Mouse (Mus musculus) ovary, postnatal 36 days (tissue): ENCODE measurements around the gene Ptpn14.

ENCODE experiments used
- DNase-seq: peaks from one replicate; pipeline ENCODE4 v3.0.0; 2022; ENCODE audit warnings: low spot score, mixed read lengths

The Ptpn14 gene

GRCm38 (mm10) chr1:189772707-189773106, 44.6 kb downstream of the Ptpn14 start:
- DNase-seq: no peak

GRCm38 (mm10) chr1:189774778-189775177, 46.7 kb downstream of the Ptpn14 start:
- DNase-seq: no peak

GRCm38 (mm10) chr1:189777207-189777606, 49.1 kb downstream of the Ptpn14 start:
- DNase-seq: no peak

DNA sequence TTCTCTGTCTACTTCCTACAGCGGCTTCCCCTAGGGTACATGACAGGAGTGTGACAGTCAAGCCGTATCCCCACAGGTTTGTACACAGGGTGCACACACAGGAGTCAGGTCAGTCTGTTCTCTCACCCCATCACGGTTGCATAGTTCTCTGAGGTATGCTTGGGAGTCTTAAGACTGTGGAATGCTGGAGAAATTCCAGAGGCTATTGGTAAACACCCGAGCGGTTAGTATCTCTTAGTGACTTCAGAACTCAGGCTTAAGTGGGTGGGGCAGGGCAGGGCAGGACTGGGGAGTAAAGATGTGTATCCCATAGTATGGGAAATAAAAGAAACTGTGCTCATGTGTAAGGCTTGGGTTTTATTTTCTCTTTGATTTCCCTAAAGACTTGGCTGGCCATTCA, 50.3 kb downstream of the Ptpn14 start:
- no peak for DNase-seq

DNA sequence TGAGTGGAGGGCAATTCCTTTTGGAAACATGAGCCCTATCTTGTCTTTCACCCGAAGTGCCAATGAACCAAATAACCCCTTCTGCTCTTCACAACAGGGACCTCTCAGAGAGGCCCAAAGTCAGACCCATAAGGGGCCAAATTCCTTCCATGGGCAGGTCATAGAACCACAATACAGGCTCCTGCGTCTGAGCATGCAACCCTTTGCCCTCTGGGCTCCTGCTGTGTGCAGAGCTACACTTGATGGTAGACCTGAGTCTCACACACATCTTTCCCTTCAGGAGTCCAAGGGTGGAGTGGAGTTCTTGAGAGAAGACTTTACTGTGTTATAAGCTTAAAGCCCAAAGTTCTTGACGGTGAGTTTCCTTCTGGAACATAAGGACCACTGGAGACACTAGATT, 51.2 kb downstream of the Ptpn14 start:
- DNase-seq: no peak

DNA sequence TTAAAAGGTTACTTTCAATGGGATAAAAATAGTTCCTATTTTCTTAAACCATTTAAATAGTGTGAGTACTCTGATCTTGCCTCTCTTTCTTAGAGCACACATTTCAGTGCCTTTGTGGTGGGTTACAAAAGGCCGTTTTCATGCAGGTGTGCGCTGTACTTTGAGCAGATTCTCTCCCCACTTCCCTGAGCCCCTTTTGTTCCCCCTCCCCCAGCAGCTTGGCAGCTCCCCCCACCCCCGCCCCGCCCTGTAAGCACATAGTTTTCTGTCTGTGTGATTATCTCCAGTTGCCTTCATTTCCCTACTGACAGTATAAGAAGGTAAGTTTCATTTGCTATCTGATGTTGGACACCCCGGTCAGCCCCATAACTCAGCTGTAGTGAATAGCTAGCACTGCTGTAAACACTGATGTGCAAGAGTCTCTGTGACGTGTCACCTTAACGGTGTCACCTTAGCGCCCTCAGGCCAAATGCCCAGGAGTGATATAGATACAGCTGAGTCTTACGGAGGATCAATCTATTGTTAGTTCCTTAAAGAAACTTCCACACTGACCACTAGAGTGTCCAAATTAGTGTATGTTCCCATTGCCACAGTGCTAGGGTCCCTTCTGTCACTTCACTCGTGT, 53.8 kb downstream of the Ptpn14 start:
- no peak for DNase-seq

DNA sequence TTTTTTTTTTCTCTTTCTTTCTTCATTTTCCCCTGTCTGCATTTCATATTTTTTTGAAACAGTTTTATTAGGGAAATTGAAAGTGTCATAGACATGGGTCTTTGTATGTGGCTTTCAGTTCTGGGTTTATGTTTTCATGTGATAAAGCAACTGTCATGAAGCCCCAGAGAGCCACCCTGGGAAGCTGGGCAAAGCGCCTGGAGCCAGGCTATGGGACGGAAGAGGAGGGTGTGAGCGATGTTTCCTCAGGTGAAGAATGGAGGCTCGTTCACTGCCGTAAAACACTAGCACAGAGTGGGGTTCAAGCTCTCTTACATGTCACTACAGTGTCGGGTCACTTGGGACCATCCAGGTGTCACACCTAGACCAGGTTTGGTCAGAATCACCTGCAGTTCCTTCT, 54.6 kb downstream of the Ptpn14 start:
- DNase-seq: no peak

- DNase-seq: no peak
Observed at GRCm38 (mm10) chr1:189784503-189784902, 56.4 kb downstream of the Ptpn14 start.

GRCm38 (mm10) chr1:189786707-189787485, 58.8 kb downstream of the Ptpn14 start:
- no peak for DNase-seq

DNA sequence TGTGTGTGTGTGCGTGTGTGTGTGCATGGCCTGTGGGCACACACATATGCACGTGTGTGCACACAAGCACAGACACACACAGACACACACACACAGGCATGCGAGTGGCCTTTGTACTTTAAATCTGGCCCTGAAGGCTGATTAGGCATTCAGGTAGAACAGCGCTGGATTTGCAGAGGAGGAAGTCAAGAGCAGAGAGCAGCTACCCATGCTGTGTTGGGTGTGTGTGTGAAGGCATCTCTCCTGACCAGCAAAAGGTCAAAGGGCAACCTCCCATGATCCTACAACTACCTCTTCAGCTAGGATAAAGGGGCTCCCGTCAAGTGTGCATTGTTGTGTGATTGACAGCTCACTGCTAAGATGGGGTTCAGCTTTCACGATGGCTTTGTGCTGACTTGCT, 61.5 kb downstream of the Ptpn14 start:
- DNase-seq: no peak

- DNase-seq: no peak
Observed at GRCm38 (mm10) chr1:189790666-189791065, 62.6 kb downstream of the Ptpn14 start.

- DNase-seq: no peak
Observed at GRCm38 (mm10) chr1:189791534-189792217, 63.6 kb downstream of the Ptpn14 start.

GRCm38 (mm10) chr1:189792560-189793195, 64.6 kb downstream of the Ptpn14 start:
- DNase-seq: no peak

GRCm38 (mm10) chr1:189798949-189799348, 70.9 kb downstream of the Ptpn14 start:
- no peak for DNase-seq

DNA sequence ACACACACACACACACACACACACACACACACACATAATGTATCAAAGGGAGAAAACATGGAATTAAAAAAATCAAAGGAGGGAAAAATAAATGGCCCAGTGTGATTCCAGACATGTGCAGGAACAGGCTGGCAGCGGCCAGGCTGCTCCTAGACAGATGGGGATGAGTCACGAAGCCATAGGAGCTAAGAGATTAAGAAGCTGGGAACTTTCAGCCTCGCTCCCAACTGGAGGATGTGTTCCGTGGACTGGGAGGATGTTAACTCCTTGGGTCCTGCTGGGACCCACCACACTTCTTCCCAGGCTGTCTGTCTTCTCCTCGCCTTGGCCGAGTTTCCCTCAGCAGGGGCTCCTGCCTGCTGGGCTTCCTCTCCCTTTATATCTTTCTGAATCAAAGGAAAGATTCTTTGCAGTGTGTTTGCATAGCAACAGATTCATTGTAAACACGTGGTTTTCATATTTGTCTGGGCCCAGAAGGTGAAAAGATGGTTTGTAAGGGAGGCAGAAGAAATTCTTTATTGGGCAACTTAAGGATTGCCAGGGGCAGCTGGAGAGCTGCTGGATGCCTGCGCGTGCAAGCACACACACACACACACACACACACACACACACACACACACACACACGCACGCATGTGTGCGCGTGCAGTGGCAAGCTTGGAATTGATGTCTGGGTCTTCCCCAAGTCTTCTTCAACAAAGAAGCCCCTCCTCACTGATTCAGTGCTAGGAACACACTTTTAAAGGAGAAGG, 72.3 kb downstream of the Ptpn14 start:
- no peak for DNase-seq

GRCm38 (mm10) chr1:189801303-189801702, 73.2 kb downstream of the Ptpn14 start:
- no peak for DNase-seq

- no peak for DNase-seq
Observed at GRCm38 (mm10) chr1:189802575-189802974, 74.5 kb downstream of the Ptpn14 start.

DNA sequence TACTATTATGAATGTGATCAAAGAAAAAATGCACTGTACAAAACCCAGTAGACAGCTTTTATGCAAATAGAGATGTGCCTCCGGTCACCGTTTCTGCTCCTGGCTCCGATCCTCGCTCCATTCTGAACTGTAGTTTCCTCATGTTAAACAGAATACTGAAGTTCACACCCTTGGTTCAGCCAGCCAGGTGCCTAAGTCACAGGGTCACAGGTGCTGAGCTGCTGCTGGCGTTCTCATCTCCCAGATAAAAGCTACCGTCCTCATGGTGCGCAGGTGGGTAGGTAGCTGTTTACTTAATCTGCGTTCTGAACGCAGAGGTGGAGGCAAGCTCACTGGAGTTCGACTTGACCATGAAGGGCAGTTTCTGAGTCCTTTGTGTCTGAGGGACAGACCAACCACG, 75.7 kb downstream of the Ptpn14 start:
- DNase-seq: no peak

DNA sequence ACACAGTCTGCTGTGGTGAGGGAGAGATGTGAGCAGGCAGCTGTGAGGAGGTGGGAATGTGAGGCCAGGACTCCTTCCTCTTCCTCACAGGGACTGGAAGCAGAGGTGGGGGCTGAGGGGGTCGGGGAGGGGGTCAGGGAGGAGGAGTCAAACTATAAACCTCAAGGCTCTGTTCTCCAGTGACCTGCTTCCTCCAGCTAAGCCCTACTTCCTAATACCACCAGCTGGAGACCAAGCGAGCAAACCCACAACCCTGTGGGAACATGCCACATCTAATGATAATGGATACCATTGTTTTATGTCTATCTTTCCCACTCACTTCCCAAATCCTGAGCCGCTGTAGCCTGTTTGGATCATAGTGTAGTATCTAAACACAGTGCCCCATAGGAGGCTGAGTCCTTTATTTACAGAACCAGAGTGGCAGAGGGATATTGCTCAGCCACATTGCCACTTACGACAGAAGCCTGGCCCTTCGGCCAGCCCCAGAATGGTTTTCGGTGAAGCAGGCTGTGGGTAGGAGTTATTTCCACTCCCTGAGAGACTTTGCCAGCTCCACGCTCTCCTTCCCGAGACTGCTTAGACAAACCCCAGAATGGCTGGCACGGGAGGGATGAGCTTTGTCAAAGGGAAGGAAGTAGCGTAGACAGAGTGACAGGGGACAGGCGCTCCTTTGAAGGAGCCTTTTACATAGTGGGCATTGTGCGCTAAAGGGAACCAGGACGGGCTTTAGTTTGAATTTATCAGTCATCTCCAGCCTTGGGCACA, 78.6 kb downstream of the Ptpn14 start:
- no peak for DNase-seq

DNA sequence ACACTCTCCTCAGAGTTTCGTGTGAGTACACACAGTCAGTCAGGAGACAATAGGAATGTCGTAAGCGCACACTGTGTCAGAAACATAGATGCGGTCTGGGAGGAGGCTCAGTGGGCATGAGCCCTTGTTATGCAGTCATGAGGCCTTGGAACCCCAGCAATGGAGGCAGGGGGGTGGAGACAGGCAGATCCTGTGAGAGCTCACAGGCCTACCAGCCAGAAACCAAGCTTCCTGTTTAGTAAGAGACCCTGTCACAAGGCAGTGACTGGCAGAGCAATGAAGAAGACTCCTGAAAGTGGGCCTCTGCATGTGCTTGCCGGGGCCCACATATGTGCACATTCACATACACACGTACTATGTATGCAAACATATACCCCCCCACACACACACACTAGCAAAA, 79.9 kb downstream of the Ptpn14 start:
- DNase-seq: no peak

- no peak for DNase-seq
Observed at GRCm38 (mm10) chr1:189808453-189808852, 80.4 kb downstream of the Ptpn14 start.
